Mouse (Mus musculus) Muller cell, postnatal 12 days (primary cell): ENCODE data around the gene Pold1.

Experiments
- DNase-seq: peaks from one replicate; pipeline ENCODE4 v3.0.0-alpha.2; 2015; ENCODE audit errors: inconsistent ontology term

The Pold1 gene

DNA sequence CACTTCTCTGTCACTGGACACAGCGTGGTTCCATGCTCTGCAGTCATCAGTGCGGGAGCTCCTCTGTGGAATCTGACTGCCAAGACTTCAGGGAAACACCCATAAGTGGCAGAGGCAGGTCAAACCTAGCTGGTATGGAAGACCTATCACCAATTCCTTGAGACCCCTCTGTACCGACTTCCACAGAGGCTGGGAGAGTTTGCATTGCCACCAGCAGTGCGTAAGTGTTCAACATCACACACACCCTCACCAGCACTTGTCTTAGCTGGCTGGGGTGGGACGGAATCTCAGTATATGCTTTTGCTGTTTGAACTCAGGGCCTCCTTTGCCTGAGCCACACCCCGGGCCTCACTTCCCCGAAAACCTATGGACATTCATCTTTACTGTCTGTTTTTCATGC, 60.7 kb downstream of the Pold1 start:
- no peak for DNase-seq

DNA sequence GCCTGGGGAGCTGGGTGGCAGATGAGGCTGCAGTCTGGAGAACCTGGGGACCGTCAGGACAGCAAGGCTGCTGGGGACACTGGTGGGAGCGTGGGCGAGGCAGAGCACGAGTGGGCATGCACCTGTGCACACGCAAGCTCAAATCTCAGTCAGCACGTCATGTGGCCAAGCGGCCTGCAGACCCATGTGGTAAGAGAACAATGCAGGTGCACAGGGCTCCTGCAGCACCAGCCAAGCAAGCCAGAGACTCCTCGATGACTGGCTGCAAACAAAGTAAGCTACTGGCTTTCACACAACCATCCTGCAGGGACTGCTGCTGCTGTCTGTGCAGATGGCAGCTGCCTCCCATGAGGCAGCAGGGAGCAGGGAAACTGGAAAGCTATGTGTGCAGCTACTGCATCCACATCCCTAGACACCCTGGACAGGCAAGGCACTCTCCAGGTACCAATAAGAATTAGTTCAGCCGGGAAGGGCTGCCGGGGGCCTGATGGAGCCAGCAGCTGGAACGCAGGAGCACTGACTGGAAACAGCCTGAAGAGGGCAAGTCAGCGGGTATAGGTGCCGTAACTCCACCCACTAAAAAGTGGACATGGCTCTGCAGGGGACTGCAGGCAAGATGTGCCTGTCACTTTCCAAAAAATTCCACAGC, 61.6 kb downstream of the Pold1 start:
- no peak for DNase-seq

DNA sequence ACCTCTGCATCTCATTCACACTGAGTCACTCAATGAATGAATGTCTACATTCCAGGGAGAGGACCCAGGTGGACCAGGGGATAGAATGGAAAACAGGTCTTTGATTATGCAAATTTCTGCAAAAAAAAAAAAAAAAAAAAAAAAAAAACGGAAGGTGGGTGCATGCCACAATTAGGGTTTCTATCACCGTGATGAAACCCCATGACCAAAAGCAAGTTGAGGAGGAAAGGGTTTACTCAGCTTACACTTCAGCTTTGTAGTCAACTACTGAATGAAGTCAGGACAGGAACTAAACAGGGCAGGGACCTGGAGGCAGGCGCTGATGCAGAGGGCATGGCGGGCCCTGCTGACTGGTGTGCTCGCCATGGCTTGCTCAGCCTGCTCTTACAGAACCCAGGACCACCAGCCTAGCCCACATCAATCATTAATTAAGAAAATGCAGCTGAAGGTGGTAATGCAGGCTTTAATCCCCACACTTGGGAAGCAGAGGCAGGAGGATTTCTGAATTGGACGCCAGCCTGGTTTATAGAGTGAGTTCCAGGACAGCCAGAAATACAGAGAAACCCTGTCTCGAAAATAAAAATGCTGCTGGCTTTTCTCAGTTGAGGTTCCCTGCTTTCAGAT, 63.0 kb downstream of the Pold1 start:
- no peak for DNase-seq

DNA sequence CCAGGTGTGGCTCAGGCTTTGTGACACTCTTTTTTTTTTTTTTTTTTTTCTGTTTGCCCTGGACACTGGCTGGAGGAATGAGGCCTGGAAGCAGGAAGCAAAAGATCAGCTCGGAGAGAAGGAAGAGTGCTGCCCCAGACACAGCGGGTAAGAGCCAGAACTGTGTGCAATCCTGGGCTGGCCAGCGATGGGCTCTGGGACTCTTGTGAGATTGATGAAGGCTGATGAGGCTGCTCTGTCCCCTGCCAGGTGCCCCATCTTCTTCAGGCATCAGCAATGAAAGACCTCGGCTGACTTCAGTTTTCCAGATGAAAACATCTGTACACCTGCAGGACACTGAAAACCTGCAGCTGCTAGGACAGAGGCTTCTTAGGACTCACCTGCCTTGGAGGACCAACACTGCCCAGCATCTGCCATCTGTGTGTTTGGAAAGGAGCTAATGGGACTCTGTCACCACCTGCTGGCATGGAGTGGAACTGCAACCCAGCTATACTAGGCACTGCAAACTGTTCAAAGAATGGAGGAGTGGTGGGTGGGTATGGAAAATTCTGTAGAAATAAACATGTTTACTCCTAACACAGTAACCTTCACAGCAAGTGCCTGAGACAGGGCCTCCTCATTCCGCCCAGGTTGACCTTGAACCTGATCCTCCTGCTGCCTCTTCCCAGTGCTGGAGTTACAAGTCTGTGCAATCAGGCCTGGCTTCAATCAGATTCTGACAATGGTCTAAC, 63.6 kb downstream of the Pold1 start:
- peak; percentile 59 for DNase-seq

- DNase-seq = no peak
These were observed 64.5 kb downstream of the Pold1 start for GRCm38 (mm10) chr7:44484109-44484508.

DNA sequence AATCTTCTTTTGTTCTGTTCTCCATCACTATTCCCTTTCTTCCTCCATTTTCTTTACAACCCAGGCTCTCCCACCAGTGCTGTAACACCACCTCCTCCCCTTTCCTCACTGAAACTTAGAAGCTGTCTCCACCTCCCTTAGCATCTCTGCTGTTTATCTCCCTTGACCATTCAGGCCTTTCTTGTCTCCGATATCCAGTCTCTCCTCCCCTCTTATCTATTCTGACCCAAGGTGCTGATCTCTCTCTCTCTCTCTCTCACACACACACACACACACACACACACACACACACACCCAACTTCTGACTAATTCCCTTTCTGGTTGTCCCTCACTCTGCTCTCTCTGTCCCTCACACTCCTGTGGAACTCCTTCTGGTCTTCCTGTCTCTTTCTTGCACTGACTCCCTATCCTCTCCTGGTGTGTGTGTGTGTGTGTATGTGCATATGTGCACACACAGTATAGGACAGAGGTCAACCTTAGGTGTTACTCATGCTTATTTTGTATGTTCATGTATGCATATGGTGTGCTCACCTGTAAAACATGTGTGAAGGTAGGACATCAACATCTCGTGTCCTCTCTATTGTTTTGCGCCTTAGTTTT, 65.7 kb downstream of the Pold1 start:
- no peak for DNase-seq
